Mouse (Mus musculus) liver, embryonic 14.5 days (tissue): ENCODE data around the gene Tdg.

Source experiments
- CTCF ChIP-seq: IDR thresholded peaks from 2 replicates; pipeline ENCODE4 v1.5.1; 2016; ENCODE audit warnings: antibody characterized with exemption, low read depth, control low read depth
- EP300 ChIP-seq: IDR thresholded peaks from 2 replicates; pipeline ENCODE4 v1.6.1; 2016; ENCODE audit warnings: antibody characterized with exemption, low read depth

DNA sequence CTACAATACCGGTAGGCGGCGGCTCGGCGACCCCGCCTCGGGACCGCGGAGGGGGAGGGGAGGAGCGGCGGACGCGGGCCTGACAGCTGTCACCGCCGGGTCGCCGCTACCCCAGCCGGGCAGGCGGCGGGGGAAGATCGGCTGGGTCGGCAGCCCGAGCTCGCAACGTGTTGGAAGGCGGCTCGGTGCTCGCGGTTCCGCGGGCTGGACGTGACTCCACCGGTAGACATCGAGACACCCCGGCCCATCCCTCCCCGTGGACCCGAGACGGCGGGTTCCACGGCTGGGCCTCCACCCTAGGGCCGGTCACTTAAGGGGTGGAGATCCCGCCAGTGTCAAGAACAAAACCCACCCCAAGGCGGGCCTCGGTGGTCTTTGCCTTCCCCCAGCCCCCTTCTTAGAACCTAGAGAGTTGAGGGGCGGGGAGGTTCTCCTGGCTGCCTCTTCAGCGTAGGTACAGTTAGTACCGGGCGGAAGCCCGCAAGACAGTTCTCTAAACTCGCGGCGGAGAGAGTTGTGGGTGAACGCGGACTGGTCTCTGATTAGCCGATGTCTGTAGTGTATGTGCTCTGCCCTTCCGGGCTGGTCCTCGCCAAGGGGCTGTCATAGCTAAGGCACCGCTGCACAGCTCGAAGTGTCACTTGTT is 69.8 kb downstream of the Tdg start:
- TF ChIP-seq EP300 (no peak), CTCF (no peak; the same call in 1 of the 2 replicates)
